Mouse (Mus musculus): ENCODE results near the gene Pgpep1. TPM values are rescaled to one million over a fixed set of nuclear protein-coding genes. Genes with fewer than 3 reads are reported as not detected.

The Pgpep1 gene
- total and polyA plus RNA-seq, 2 experiments from 2014 or later: 37.6 to 40.2 TPM

- Histone ChIP-seq H3K4me3 (ENCODE audit: low read depth, low read length) (no peak overlapping the region), H3K9ac (replicated peaks; ENCODE audit: low read length, poor library complexity, severe bottlenecking) (no peak overlapping the region), H3K4me1 (ENCODE audit: insufficient read depth, low read length) (no peaks in the 10 kb centered on the region), H3K36me3 (ENCODE audit: insufficient read depth, low read length) (no peaks in the 10 kb centered on the region), H3K4me2 (ENCODE audit: low read depth, low read length, poor library complexity, severe bottlenecking) (no peak overlapping the region), H3K9me3 (ENCODE audit: low read length) (no peaks in the 10 kb centered on the region), H3K27me3 (ENCODE audit: insufficient read depth, low read length) (no peaks in the 10 kb centered on the region), H3K27ac (ENCODE audit: low read depth, low read length) (no peak overlapping the region)
- ATAC-seq (ENCODE audit: low FRiP score) (no peak), DNase-seq (ENCODE audit: low spot score) (no peak)
- WGBS: 76% methylated on average over 3 of the region's 3 CpGs
- TF ChIP-seq CTCF (IDR thresholded peaks at IDR 0.05): no peak
Measured at GRCm38 (mm10) chr8:70643019-70643418, 17.2 kb downstream of the Pgpep1 start.

- H3K27ac ChIP-seq (ENCODE audit: low read depth, low read length): no peak overlapping the region
- no peak overlapping the region for H3K9ac ChIP-seq (replicated peaks; ENCODE audit: low read length, poor library complexity, severe bottlenecking)
- no peaks in the 10 kb centered on the region for H3K36me3 ChIP-seq (ENCODE audit: insufficient read depth, low read length)
- no peak for DNase-seq (ENCODE audit: low spot score)
- TF ChIP-seq CTCF (IDR thresholded peaks at IDR 0.05): no peak
- no peak overlapping the region for H3K4me3 ChIP-seq (ENCODE audit: low read depth, low read length)
- H3K9me3 ChIP-seq (ENCODE audit: low read length): no peaks in the 10 kb centered on the region
- no peak for ATAC-seq (ENCODE audit: low FRiP score)
- WGBS: 75% methylated on average over 9 of the region's 9 CpGs
- H3K4me1 ChIP-seq (ENCODE audit: insufficient read depth, low read length): no peaks in the 10 kb centered on the region
- no peaks in the 10 kb centered on the region for H3K27me3 ChIP-seq (ENCODE audit: insufficient read depth, low read length)
- no peak overlapping the region for H3K4me2 ChIP-seq (ENCODE audit: low read depth, low read length, poor library complexity, severe bottlenecking)
Measured at GRCm38 (mm10) chr8:70638752-70639151, 21.4 kb downstream of the Pgpep1 start.

DNA sequence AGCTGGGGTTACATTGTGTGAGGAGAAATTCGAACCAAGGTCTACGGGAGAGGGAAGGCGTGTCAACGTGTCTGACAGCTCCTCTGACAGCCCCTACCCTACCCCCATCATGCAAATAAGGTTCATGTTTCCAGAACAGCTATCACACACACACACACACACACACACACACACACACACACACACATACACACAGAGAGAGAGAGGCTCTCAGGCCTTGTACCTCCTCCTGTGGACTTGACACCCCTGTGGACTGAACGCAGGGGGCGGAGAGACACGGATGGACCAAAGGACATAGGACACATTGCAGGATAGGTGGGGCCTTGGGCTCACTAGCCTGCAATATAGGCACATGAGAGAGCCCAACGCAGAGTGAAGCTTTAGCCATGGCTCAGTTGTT, 23.4 kb downstream of the Pgpep1 start:
- DNase-seq (ENCODE audit: low spot score) (no peak), ATAC-seq (ENCODE audit: low FRiP score) (no peak)
- Histone ChIP-seq H3K4me2 (ENCODE audit: low read depth, low read length, poor library complexity, severe bottlenecking) (no peak overlapping the region), H3K4me3 (ENCODE audit: low read depth, low read length) (no peak overlapping the region), H3K27me3 (ENCODE audit: insufficient read depth, low read length) (no peaks in the 10 kb centered on the region), H3K4me1 (ENCODE audit: insufficient read depth, low read length) (no peaks in the 10 kb centered on the region), H3K9ac (replicated peaks; ENCODE audit: low read length, poor library complexity, severe bottlenecking) (no peak overlapping the region), H3K9me3 (ENCODE audit: low read length) (no peaks in the 10 kb centered on the region), H3K27ac (ENCODE audit: low read depth, low read length) (no peak overlapping the region), H3K36me3 (ENCODE audit: insufficient read depth, low read length) (no peaks in the 10 kb centered on the region)
- TF ChIP-seq CTCF (IDR thresholded peaks at IDR 0.05): no peak
- 58% methylated on average over 8 of the region's 8 CpGs for WGBS

DNA sequence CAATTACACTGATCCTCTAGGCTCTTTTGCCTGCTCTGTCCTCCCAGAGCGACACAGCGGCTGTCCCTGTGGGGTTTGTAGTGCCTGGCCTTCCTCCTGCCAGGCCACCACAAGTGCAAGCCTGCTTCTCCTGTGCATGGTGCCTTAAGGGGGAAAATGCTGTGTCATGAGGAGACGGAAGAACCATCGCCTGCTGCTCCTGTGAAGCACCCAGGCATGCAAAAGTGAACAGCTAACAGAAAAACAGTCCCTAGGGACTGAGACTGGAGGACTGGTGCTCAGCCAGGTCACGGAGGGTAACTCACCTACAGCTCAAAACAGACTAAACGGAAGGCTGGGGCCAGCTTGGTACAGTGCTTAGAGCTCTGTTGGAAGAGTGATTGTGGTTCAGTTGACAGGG, 24.7 kb downstream of the Pgpep1 start:
- no peak overlapping the region for H3K4me2 ChIP-seq (ENCODE audit: low read depth, low read length, poor library complexity, severe bottlenecking)
- H3K4me3 ChIP-seq (ENCODE audit: low read depth, low read length): no peak overlapping the region
- H3K9ac ChIP-seq (replicated peaks; ENCODE audit: low read length, poor library complexity, severe bottlenecking): no peak overlapping the region
- 75% methylated on average over 6 of the region's 6 CpGs for WGBS
- ATAC-seq (ENCODE audit: low FRiP score): no peak
- no peak for TF ChIP-seq CTCF (IDR thresholded peaks at IDR 0.05)
- H3K9me3 ChIP-seq (ENCODE audit: low read length): no peaks in the 10 kb centered on the region
- no peaks in the 10 kb centered on the region for H3K4me1 ChIP-seq (ENCODE audit: insufficient read depth, low read length)
- H3K27ac ChIP-seq (ENCODE audit: low read depth, low read length): no peak overlapping the region
- peaks cover 7% of the 10 kb centered on the region; the same call in 1 of the 2 replicates for H3K27me3 ChIP-seq (ENCODE audit: insufficient read depth, low read length)
- no peak for DNase-seq (ENCODE audit: low spot score)
- no peaks in the 10 kb centered on the region for H3K36me3 ChIP-seq (ENCODE audit: insufficient read depth, low read length)

DNA sequence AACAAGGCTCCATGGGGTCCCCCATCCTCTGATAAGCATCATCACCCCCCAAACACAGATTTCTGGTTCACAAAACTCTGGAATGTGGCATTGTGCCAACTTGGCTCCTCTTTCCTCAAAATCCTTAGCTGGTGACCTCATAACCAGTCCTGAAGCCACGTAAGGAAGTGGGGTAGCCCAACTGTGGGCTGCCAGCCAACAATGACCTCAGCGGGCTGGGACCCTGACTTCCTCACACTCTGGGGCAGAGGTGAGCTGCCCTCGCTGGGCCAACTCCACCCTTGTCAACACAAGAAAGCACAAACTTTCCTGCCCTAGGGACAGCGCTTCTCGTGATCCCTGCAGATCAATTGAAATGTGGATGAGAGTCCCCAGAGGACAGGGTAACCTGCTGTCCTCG, 26.1 kb downstream of the Pgpep1 start:
- H3K27ac ChIP-seq (ENCODE audit: low read depth, low read length): no peak overlapping the region
- WGBS: 54% methylated on average over 6 of the region's 6 CpGs
- H3K9me3 ChIP-seq (ENCODE audit: low read length): no peaks in the 10 kb centered on the region
- no peak for ATAC-seq (ENCODE audit: low FRiP score)
- H3K27me3 ChIP-seq (ENCODE audit: insufficient read depth, low read length): peaks cover 7% of the 10 kb centered on the region; the same call in 1 of the 2 replicates
- no peak overlapping the region for H3K4me3 ChIP-seq (ENCODE audit: low read depth, low read length)
- H3K4me1 ChIP-seq (ENCODE audit: insufficient read depth, low read length): no peaks in the 10 kb centered on the region
- H3K4me2 ChIP-seq (ENCODE audit: low read depth, low read length, poor library complexity, severe bottlenecking): no peak overlapping the region
- H3K9ac ChIP-seq (replicated peaks; ENCODE audit: low read length, poor library complexity, severe bottlenecking): no peak overlapping the region
- peak; percentile 21 for DNase-seq (ENCODE audit: low spot score)
- no peaks in the 10 kb centered on the region for H3K36me3 ChIP-seq (ENCODE audit: insufficient read depth, low read length)
- TF ChIP-seq CTCF (IDR thresholded peaks at IDR 0.05): no peak

DNA sequence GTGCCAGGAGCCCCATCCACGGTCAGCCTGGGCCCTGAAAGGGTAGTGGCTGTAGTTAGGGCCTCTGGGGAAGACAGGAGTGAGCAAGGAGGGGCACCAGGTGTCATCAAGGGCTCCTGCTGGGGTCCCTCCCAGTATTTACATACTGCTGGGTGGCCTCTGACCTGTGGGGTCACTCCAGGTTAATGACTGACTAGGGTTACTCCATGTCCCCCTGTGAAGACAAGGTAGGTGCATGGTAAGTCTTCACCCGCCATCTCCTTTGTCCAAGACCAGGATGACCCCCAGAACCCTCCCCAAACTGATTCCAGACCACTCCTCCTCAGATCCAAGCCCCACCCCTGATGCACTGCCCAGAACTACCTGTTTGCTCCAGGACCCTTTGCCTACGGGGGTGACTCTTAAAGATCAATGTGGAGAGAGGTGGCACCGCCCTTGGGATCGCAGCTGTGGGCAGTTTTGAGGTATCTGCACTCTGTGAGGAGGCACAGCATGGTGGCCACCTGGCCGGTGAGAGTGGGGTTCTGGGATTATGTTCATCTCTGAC, 27.8 kb downstream of the Pgpep1 start, which contains the start of gene Gdf15:
Gene Gdf15, minus strand, starts transcription at position 111 of the 547 bp plus-strand sequence.
- no peak within 1 kb of the TSS for H3K4me3 ChIP-seq (ENCODE audit: low read depth, low read length)
- H3K9ac ChIP-seq (replicated peaks; ENCODE audit: low read length, poor library complexity, severe bottlenecking): no peak within 1 kb of the TSS
- no peaks in the 10 kb centered on the region for H3K9me3 ChIP-seq (ENCODE audit: low read length)
- no peak within 1 kb of the TSS for H3K4me2 ChIP-seq (ENCODE audit: low read depth, low read length, poor library complexity, severe bottlenecking)
- no peak for DNase-seq (ENCODE audit: low spot score)
- H3K4me1 ChIP-seq (ENCODE audit: insufficient read depth, low read length): no peaks in the 10 kb centered on the region
- no peak within 1 kb of the TSS for H3K27ac ChIP-seq (ENCODE audit: low read depth, low read length)
- peaks cover 7% of the 10 kb centered on the region; the same call in 1 of the 2 replicates for H3K27me3 ChIP-seq (ENCODE audit: insufficient read depth, low read length)
- 82% methylated on average over 6 of the region's 6 CpGs for WGBS
- TF ChIP-seq CTCF (IDR thresholded peaks at IDR 0.05): no peak
- H3K36me3 ChIP-seq (ENCODE audit: insufficient read depth, low read length): no peaks in the 10 kb centered on the region
- ATAC-seq (ENCODE audit: low FRiP score): no peak

Measured in midbrain, postnatal 0 days (tissue).